ENCODE assay signal across 8 mouse cellular contexts in genomic region chr19:54045931-54046683, GRCm38 (mm10). TPM values are rescaled to one million over a fixed set of nuclear protein-coding genes. Genes with fewer than 3 reads are reported as not detected.
A peak's percentile ranks its signal among the peaks of the same experiment; 100 is the strongest.
DNase-seq lines count a peak whose midpoint lies in the region; ATAC-seq and TF ChIP-seq lines count a peak whose summit lies in the region.
"Had no signal": no experiment of that assay in that cellular context is flagged by ENCODE, and none has a peak within 500 bp of the region (broad histone marks: within the 10 kb centered on the region; RNA-seq: fewer than 3 reads in every experiment).

No protein-coding gene starts in this region.

- peak overlapping the region; percentile 16; the same call in 1 of the 2 replicates for H3K9ac ChIP-seq in lung, embryonic 15.5 days
- peak overlapping the region; percentile 56 for H3K9ac ChIP-seq in forebrain, embryonic 16.5 days (replicated peaks; ENCODE audit: low read depth, low read length)
- peak overlapping the region; percentile 74 for H3K9ac ChIP-seq in midbrain, embryonic 16.5 days (ENCODE audit: low read depth, low read length)

- no peak overlapping the region for H3K27ac ChIP-seq in lung, embryonic 15.5 days
- H3K27ac ChIP-seq in bone marrow macrophage, adult 2 months (ENCODE audit: insufficient read depth, low read depth, low read length): no peak overlapping the region
- H3K27ac ChIP-seq in forebrain, embryonic 16.5 days (ENCODE audit: low read length): no peak overlapping the region
- H3K27ac ChIP-seq in midbrain, embryonic 16.5 days (ENCODE audit: low read length): peak overlapping the region; percentile 68; the same call in 1 of the 2 replicates
- H3K27ac ChIP-seq: macrophage had no signal

- 4% methylated on average over 54 of the region's 55 CpGs for WGBS in lung, embryonic 15.5 days
- 2% methylated on average over 55 of the region's 55 CpGs for WGBS in forebrain, embryonic 16.5 days
- WGBS in midbrain, embryonic 16.5 days: 3% methylated on average over 55 of the region's 55 CpGs

- TF ChIP-seq CTCF in bone marrow macrophage, adult 2 months (IDR thresholded peaks at IDR 0.05; ENCODE audit: low read depth, low read length): no peak

- no peak for DNase-seq in lung, postnatal 14 days
- peak; percentile 37 for DNase-seq in kidney, postnatal 10 days
- DNase-seq in urinary bladder, postnatal 10 days (ENCODE audit: low spot score): no peak

- no peak for ATAC-seq in lung, embryonic 15.5 days (ENCODE audit: borderline replicate concordance, extremely low read depth, low FRiP score, low TSS enrichment)
- no peak for ATAC-seq in forebrain, embryonic 16.5 days
- no peak for ATAC-seq in midbrain, embryonic 16.5 days

- H3K4me1 ChIP-seq in lung, embryonic 15.5 days: peaks cover 37% of the 10 kb centered on the region
- H3K4me1 ChIP-seq in bone marrow macrophage, adult 2 months (ENCODE audit: control insufficient read depth, insufficient read depth, low read length): no peaks in the 10 kb centered on the region
- peaks cover 29% of the 10 kb centered on the region for H3K4me1 ChIP-seq in forebrain, embryonic 16.5 days (replicated peaks; ENCODE audit: control insufficient read depth, insufficient read depth, low read length)
- peaks cover 20% of the 10 kb centered on the region for H3K4me1 ChIP-seq in midbrain, embryonic 16.5 days (ENCODE audit: control insufficient read depth, insufficient read depth, low read length)

- H3K9me3 ChIP-seq in lung, embryonic 15.5 days: no peaks in the 10 kb centered on the region
- no peaks in the 10 kb centered on the region for H3K9me3 ChIP-seq in forebrain, embryonic 16.5 days (ENCODE audit: control insufficient read depth, low read length)
- H3K9me3 ChIP-seq in midbrain, embryonic 16.5 days (replicated peaks; ENCODE audit: control insufficient read depth, low read length, poor library complexity, severe bottlenecking): no peaks in the 10 kb centered on the region

- H3K4me2 ChIP-seq in lung, embryonic 15.5 days: peak overlapping the region; percentile 99
- H3K4me2 ChIP-seq in forebrain, embryonic 16.5 days (ENCODE audit: low read length): peak overlapping the region; percentile 95
- peak overlapping the region; percentile 97 for H3K4me2 ChIP-seq in midbrain, embryonic 16.5 days (ENCODE audit: low read length)

- TF ChIP-seq POLR2A in bone marrow macrophage, adult 2 months (IDR thresholded peaks at IDR 0.05; ENCODE audit: borderline replicate concordance, low read depth, low read length): no peak

- no peaks in the 10 kb centered on the region for H3K36me3 ChIP-seq in lung, embryonic 15.5 days
- H3K36me3 ChIP-seq in forebrain, embryonic 16.5 days (ENCODE audit: control insufficient read depth, insufficient read depth): no peaks in the 10 kb centered on the region
- H3K36me3 ChIP-seq in midbrain, embryonic 16.5 days (ENCODE audit: control insufficient read depth, insufficient read depth, low read length): no peaks in the 10 kb centered on the region

- peak overlapping the region; percentile 49 for H3K4me3 ChIP-seq in lung, embryonic 15.5 days
- peak overlapping the region; percentile 18 for H3K4me3 ChIP-seq in bone marrow macrophage, adult 2 months (ENCODE audit: insufficient read depth, low read length)
- peak overlapping the region; percentile 62 for H3K4me3 ChIP-seq in forebrain, embryonic 16.5 days (replicated peaks; ENCODE audit: low read length)
- H3K4me3 ChIP-seq in midbrain, embryonic 16.5 days (ENCODE audit: low read depth, low read length): peak overlapping the region; percentile 59

- H3K27me3 ChIP-seq in lung, embryonic 15.5 days: peaks cover 51% of the 10 kb centered on the region
- H3K27me3 ChIP-seq in forebrain, embryonic 16.5 days (replicated peaks; ENCODE audit: control insufficient read depth, insufficient read depth, low read length): peaks cover 37% of the 10 kb centered on the region
- peaks cover 19% of the 10 kb centered on the region for H3K27me3 ChIP-seq in midbrain, embryonic 16.5 days (ENCODE audit: control insufficient read depth, insufficient read depth, low read depth, low read length)

RNA-seq across cellular contexts. Expression of gene Adra2a, which starts 2.2 kb away (rescaled TPM):
- polyA plus RNA-seq in lung, embryonic 15.5 days (2015; fragmentation: Nextera tagmentation; extraction: Ambion mirVana): 0.19 and 0.24 TPM in 2 replicates
- 0.35 TPM in 1 of 2 replicates, not detected in the other for polyA plus RNA-seq in bone marrow macrophage, adult 2 months (2012; ENCODE audit: insufficient read depth, insufficient read length, missing spikeins)
- 1.1 and 1.5 TPM in 2 replicates for polyA plus RNA-seq in forebrain, embryonic 16.5 days (2015; fragmentation: Nextera tagmentation; extraction: Ambion mirVana)
- polyA plus RNA-seq in midbrain, embryonic 16.5 days (2015; fragmentation: Nextera tagmentation; extraction: Ambion mirVana): 1.9 and 3.3 TPM in 2 replicates
- polyA plus RNA-seq: macrophage had no signal

Comparison
In these comparisons a context has a peak if more than half of its experiments do, and no peak if none do; other contexts are left out.
1. H3K9ac ChIP-seq: peak in every context shown above with its lines; median percentile 74 in midbrain, embryonic 16.5 days; 56 in forebrain, embryonic 16.5 days; 16 in lung, embryonic 15.5 days.